Mouse (Mus musculus) liver, adult 2 months (tissue): ENCODE results near the gene Zfp184. TPM values are rescaled to one million over a fixed set of nuclear protein-coding genes. Genes with fewer than 3 reads are reported as not detected.
A peak's percentile ranks its signal among the peaks of the same experiment; 100 is the strongest.

Experiments used
- DNase-seq: peaks from one replicate; pipeline ENCODE4 v3.0.0-alpha.2; 2011; ENCODE audit warnings: low read depth, low spot score; ENCODE audit errors: extremely low read depth
- H3K27ac ChIP-seq: fragments of 200-500 bp; replicated peaks from 2 replicates; pipeline ENCODE4 v1.5.1; 2012; ENCODE audit warnings: low read depth, mild to moderate bottlenecking, control low read depth, inconsistent platforms, low read length; ENCODE audit not compliant: insufficient read depth
- H3K27me3 ChIP-seq: fragments of 200-500 bp; 2 replicates; pipeline ENCODE4 v1.6.1; 2012; ENCODE audit warnings: mild to moderate bottlenecking, moderate library complexity, low read length, inconsistent platforms; ENCODE audit not compliant: control insufficient read depth, insufficient read depth
- H3K36me3 ChIP-seq: fragments of 200-500 bp; 2 replicates; pipeline ENCODE4 v1.6.1; 2012; ENCODE audit warnings: low read length, inconsistent platforms; ENCODE audit not compliant: control insufficient read depth, insufficient read depth
- H3K4me1 ChIP-seq: fragments of 200-500 bp; 2 replicates; pipeline ENCODE4 v1.6.1; 2011; ENCODE audit warnings: low read length; ENCODE audit not compliant: control insufficient read depth, insufficient read depth
- H3K4me3 ChIP-seq: fragments of 200-500 bp; 2 replicates; pipeline ENCODE4 v1.5.1; 2011; ENCODE audit warnings: low read depth, mild to moderate bottlenecking, control low read depth, low read length, moderate library complexity; ENCODE audit not compliant: insufficient read depth
- H3K79me2 ChIP-seq: fragments of 200-500 bp; 2 replicates; pipeline ENCODE4 v1.6.1; 2012; ENCODE audit warnings: inconsistent platforms, mild to moderate bottlenecking, low read length, moderate library complexity; ENCODE audit not compliant: control insufficient read depth, insufficient read depth
- H3K9ac ChIP-seq: fragments of 200-500 bp; 2 replicates; pipeline ENCODE4 v1.6.1; 2012; ENCODE audit warnings: low read depth, mild to moderate bottlenecking, control low read depth, inconsistent platforms, low read length
- CTCF ChIP-seq: fragments of 200-500 bp; IDR thresholded peaks from 2 replicates; pipeline ENCODE4 v1.5.1; 2011; ENCODE audit warnings: low read depth, low read length, control low read depth
- POLR2A ChIP-seq: fragments of 200-500 bp; IDR thresholded peaks from 2 replicates; pipeline ENCODE4 v1.6.1; 2011; ENCODE audit warnings: low read length, control low read depth; ENCODE audit not compliant: insufficient read depth; ENCODE audit errors: extremely low read depth
- WGBS: fragments of 180-500 bp; shearing (Covaris S2); methylation state at CpG from one replicate; pipeline ENCODE4 v1.1.7; 2018; 5-methylcytosine and 5-hydroxymethylcytosine counted together
- polyA plus RNA-seq: library from polyadenylated mRNA; depleted of rRNA; stranded (reverse); fragments of >200 nt; gene quantifications from 2 replicates; pipeline ENCODE4 v1.2.3, GENCODE M21; 2012
- total RNA-seq: library from RNA; depleted of rRNA; stranded (reverse); fragments of >200 nt; gene quantifications from 2 replicates; pipeline ENCODE4 v1.2.3, GENCODE M21; 2014

Gene Zfp184
- total and polyA plus RNA-seq, 2 experiments = 0.11 to 0.18 TPM

DNA sequence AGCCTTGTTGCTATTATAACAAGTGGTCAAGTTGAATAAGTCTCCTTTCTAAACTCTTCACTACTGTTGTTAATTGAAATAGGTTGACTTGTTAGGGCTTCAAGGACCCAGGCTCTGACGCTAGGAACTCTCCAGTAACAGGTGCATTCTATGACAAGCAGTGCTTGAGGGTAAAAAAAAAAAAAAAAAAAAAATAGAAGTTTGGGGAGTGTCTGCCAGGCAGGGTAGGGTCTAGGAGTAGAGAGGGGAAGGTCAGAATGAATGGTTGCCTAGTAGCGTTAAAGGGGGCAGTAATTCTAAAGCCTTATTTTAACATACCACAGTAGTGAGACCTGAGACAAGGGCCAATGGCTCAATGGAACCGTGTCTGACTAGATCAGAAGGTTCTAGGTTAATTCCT, 53.5 kb downstream of the Zfp184 start:
- Histone ChIP-seq H3K79me2 (no peaks in the 10 kb centered on the region), H3K27me3 (peaks cover 20% of the 10 kb centered on the region; the same call in 1 of the 2 replicates)

DNA sequence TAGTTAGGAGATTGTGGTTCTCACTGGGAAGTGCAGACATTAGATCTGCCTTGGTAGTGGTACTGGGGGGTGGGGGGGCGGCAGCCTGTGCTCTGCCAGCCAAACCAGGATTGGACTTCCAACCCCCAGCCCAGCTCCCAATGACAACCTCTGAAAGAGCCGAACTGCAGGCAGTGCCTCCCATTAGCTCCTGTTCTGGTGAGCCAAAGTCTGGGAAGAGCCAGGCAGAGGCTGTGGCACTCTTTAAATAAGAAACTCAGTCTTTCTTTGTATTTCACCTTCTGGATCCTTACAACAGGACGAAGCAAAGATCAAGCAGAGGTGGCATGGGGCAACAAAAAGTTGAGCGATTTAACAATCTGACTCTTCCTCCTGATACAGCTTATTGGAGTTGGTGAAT, 54.3 kb downstream of the Zfp184 start:
- TF ChIP-seq POLR2A (no peak), CTCF (no peak)
- 54% methylated on average over 4 of the region's 4 CpGs for WGBS
- Histone ChIP-seq H3K27me3 (peaks cover 20% of the 10 kb centered on the region; the same call in 1 of the 2 replicates), H3K79me2 (no peaks in the 10 kb centered on the region), H3K9ac (no peak overlapping the region), H3K36me3 (no peaks in the 10 kb centered on the region), H3K27ac (no peak overlapping the region), H3K4me1 (no peaks in the 10 kb centered on the region), H3K4me3 (no peak overlapping the region)
- DNase-seq = no peak

More for the DNA sequence above, 53.5 kb downstream of the Zfp184 start:
- TF ChIP-seq POLR2A (no peak), CTCF (no peak)
- DNase-seq = no peak
- H3K4me1 ChIP-seq = no peaks in the 10 kb centered on the region
- 57% methylated on average over 3 of the region's 3 CpGs for WGBS
- H3K27ac ChIP-seq = no peak overlapping the region
- H3K36me3 ChIP-seq = no peaks in the 10 kb centered on the region
- H3K4me3 ChIP-seq = no peak overlapping the region
- H3K9ac ChIP-seq = no peak overlapping the region

DNA sequence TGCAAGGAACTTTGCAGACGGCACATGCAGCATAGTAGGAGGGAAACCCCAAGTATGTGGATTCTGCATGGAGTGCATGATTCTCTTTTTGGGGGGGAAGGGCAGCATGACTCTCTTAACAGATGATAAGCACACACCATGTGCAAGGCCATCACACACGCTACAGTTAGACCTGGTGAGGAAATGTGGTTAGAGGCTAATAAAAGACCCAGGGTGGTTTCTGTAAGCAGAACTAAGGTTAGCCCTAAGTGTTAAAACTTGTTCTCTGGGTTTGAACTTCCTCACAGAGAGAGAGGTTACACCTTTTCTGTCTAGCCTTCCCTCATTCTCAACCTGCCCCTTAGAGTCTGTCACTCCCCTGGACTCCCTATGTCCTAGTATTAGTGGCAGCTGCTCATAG, 56.5 kb downstream of the Zfp184 start:
- TF ChIP-seq POLR2A (no peak), CTCF (no peak)
- no peak overlapping the region for H3K4me3 ChIP-seq
- no peaks in the 10 kb centered on the region for H3K36me3 ChIP-seq
- 73% methylated on average over 2 of the region's 2 CpGs for WGBS
- peaks cover 24% of the 10 kb centered on the region for H3K27me3 ChIP-seq
- DNase-seq = no peak
- no peak overlapping the region for H3K9ac ChIP-seq
- no peak overlapping the region for H3K27ac ChIP-seq
- no peaks in the 10 kb centered on the region for H3K79me2 ChIP-seq
- H3K4me1 ChIP-seq = peaks cover 3% of the 10 kb centered on the region; the same call in 1 of the 2 replicates

DNA sequence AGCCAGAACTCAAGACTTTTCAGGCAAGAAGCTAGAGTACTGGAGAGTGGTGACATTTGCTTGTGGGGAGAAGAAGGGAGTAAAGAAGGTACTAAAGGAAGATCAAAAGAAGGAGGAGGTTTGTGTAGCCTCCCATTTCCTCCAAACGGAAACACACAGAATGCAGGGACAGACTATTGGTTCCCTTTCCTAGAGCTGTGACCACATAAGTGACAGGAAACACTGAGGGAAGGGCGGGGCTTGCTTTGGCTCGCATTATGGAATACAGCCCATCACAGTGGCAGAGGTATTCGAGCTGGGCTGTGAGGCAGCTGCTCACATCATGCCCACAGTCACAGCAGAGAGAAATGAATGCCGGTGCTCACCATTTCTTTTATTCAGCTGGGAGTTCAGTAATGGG, 56.9 kb downstream of the Zfp184 start:
- Histone ChIP-seq H3K27ac (no peak overlapping the region), H3K4me3 (no peak overlapping the region), H3K4me1 (peaks cover 5% of the 10 kb centered on the region), H3K9ac (no peak overlapping the region), H3K27me3 (peaks cover 24% of the 10 kb centered on the region), H3K36me3 (no peaks in the 10 kb centered on the region), H3K79me2 (no peaks in the 10 kb centered on the region)
- TF ChIP-seq CTCF = no peak
- TF ChIP-seq POLR2A = no peak
- no peak for DNase-seq
- WGBS = 46% methylated on average over 5 of the region's 5 CpGs

DNA sequence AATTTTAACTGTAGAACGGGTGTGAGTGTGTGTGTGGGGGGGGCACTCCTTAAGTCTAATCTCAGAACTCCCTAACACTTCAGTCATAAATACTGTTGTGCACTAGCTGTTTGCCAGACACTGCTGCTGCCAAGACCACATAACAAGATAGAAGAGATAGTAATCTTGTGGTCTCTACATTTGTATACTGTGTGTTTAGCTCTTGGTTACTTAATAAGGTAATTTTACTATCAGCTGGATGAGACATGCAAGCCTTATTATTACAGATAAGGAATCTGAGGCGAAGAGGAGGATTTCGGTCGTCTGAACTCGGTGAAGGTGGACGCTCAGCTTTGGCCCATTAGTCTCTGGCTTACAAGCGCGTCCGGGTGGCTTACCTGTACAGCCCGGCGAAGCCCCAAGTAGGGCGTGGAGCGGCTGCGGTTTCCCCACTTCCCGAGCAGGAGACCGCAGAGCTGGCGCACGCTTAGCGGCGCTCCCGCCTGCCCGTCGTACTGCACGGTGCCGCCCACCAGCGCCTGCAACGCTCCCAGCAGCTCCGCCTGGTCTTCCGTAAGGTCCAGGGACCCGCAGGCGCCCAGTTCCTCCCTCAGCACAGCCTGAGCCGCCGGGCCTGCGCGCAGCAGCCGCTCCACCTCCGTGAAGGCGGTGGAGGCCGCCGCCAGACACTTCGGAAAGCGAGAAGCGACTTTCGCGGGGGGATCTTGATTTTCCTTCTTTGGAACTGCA, 60.9 kb downstream of the Zfp184 start:
- Histone ChIP-seq H3K9ac (0 out of 2 replicates have a peak overlapping the region, but pooled peaks have one; percentile 15), H3K36me3 (no peaks in the 10 kb centered on the region), H3K79me2 (no peaks in the 10 kb centered on the region), H3K27me3 (peaks cover 25% of the 10 kb centered on the region), H3K27ac (no peak overlapping the region), H3K4me1 (peaks cover 5% of the 10 kb centered on the region), H3K4me3 (peak overlapping the region; percentile 51)
- no peak for DNase-seq
- WGBS = 1% methylated on average over 45 of the region's 45 CpGs
- TF ChIP-seq POLR2A (no peak), CTCF (no peak)

DNA sequence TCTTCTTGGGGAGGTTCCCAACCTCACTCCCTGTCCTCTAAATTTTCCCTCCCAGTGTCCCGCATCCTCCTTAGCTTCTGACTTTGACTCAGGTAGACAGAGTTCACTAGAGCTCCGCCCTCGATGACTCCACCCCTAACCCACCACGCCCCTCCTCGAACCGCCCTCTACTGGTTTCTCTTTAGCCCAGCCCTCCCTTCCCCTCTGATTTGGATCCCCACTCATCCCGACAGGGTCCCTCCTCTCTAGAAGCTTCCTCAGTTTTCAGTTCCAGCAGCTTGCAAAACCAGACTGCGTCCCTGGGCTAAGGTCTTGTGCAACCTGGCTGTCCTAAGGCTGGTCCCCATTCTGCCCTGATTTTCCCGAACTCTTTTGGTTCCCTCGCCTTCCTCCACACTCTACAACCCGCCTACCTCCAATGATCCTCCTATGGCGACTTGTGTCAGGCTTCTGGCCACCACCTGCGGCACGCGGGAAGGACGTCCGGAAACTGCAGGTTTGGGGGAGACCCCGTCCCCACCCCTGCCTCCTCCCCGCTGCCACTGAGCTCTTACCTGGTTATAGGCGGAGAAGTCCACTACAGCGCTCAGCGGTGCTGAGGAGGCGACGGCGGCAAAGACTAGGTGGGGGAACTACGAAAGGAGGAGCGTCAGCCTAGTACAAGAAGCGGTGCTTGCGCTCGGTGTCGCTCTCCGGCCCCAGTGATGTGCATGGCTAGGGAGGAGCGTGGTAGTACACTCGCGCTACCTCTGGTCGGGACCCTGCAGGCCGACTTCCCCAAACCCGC, 61.6 kb downstream of the Zfp184 start:
- WGBS = 2% methylated on average over 38 of the region's 38 CpGs
- Histone ChIP-seq H3K27me3 (peaks cover 24% of the 10 kb centered on the region), H3K36me3 (no peaks in the 10 kb centered on the region), H3K9ac (no peak overlapping the region), H3K27ac (no peak overlapping the region), H3K4me1 (peaks cover 5% of the 10 kb centered on the region), H3K4me3 (peak overlapping the region; percentile 51), H3K79me2 (no peaks in the 10 kb centered on the region)
- TF ChIP-seq CTCF = no peak
- no peak for TF ChIP-seq POLR2A
- DNase-seq = peak; percentile 44
